Mouse (Mus musculus) brain, embryonic 14.5 days (tissue): ENCODE data around the gene Pcmtd2. TPM values are rescaled to one million over a fixed set of nuclear protein-coding genes. Genes with fewer than 3 reads are reported as not detected.

ENCODE experiments used
- DNase-seq: peaks from one replicate; pipeline ENCODE4 v3.0.0-alpha.2; 2011; ENCODE audit warnings: low read depth
- CTCF ChIP-seq: fragments of 200-500 bp; IDR thresholded peaks from 2 replicates; pipeline ENCODE4 v1.5.1; 2012; ENCODE audit warnings: inconsistent platforms, mild to moderate bottlenecking, moderate library complexity, borderline replicate concordance; ENCODE audit not compliant: insufficient read depth, insufficient read length; ENCODE audit errors: extremely low read depth
- POLR2A ChIP-seq: fragments of 200-500 bp; IDR thresholded peaks from 2 replicates; pipeline ENCODE4 v1.6.1; 2012; ENCODE audit warnings: mild to moderate bottlenecking, inconsistent platforms, borderline replicate concordance; ENCODE audit not compliant: poor library complexity, insufficient read depth, insufficient read length, severe bottlenecking; ENCODE audit errors: extremely low read depth
- polyA plus RNA-seq: library from polyadenylated mRNA; depleted of rRNA; stranded (reverse); fragments of >200 nt; gene quantifications from 2 replicates; pipeline ENCODE4 v1.2.3, GENCODE M21; 2012; rRNA removed

Pcmtd2 gene
- polyA plus RNA-seq, 1 experiment: 50.9 TPM

GRCm38 (mm10) chr2:181871039-181871438, 33.4 kb downstream of the Pcmtd2 start:
- TF ChIP-seq CTCF (no peak), POLR2A (no peak)
- DNase-seq: no peak

- DNase-seq: no peak
- TF ChIP-seq CTCF (no peak), POLR2A (no peak)
Observed at GRCm38 (mm10) chr2:181878903-181879302, 41.2 kb downstream of the Pcmtd2 start.

- TF ChIP-seq POLR2A: no peak
- TF ChIP-seq CTCF: no peak
- no peak for DNase-seq
Observed at GRCm38 (mm10) chr2:181883022-181883749, 45.5 kb downstream of the Pcmtd2 start.

Other genes with a start within 250 kb of the Pcmtd2 start
- 30.9 and 44.4 TPM in 2 replicates for gene Prpf6, start 246.0 kb upstream of the Pcmtd2 start, polyA plus RNA-seq
- gene Zfp512b, start 245.1 kb upstream of the Pcmtd2 start, polyA plus RNA-seq: 105 and 142 TPM in 2 replicates
- gene Samd10, start 238.6 kb upstream of the Pcmtd2 start, polyA plus RNA-seq: 161 and 163 TPM in 2 replicates
- 0.10 and 0.27 TPM in 2 replicates for gene Gm29797, start 180.8 kb upstream of the Pcmtd2 start, polyA plus RNA-seq
- gene Sox18, start 166.2 kb upstream of the Pcmtd2 start, polyA plus RNA-seq: 26.8 and 31.6 TPM in 2 replicates
- gene Tcea2, start 157.5 kb upstream of the Pcmtd2 start, polyA plus RNA-seq: 55.9 and 82.2 TPM in 2 replicates
- 75.9 and 87.7 TPM in 2 replicates for gene Rgs19, start 143.9 kb upstream of the Pcmtd2 start, polyA plus RNA-seq
- not detected in 2 replicates for gene Lkaaear1, start 139.4 kb upstream of the Pcmtd2 start, polyA plus RNA-seq
- 91.7 and 102 TPM in 2 replicates for gene Oprl1, start 122.8 kb upstream of the Pcmtd2 start, polyA plus RNA-seq
- gene Myt1, start 74.5 kb upstream of the Pcmtd2 start, polyA plus RNA-seq: 65.4 and 69.4 TPM in 2 replicates
- 54.1 and 58.0 TPM in 2 replicates for gene Polr3k, start 26.5 kb downstream of the Pcmtd2 start, polyA plus RNA-seq
- not detected in 2 replicates for gene Gm14496, start 153.3 kb downstream of the Pcmtd2 start, polyA plus RNA-seq